Mouse (Mus musculus): ENCODE measurements around the gene Slc30a5. TPM values are rescaled to one million over a fixed set of nuclear protein-coding genes. Genes with fewer than 3 reads are reported as not detected.

Gene Slc30a5
- total RNA-seq, 2 experiments from 2014 or later = 37.9 to 40.5 TPM

- DNase-seq (ENCODE audit: extremely low spot score in 1 of 2, low spot score in 1 of 2) = peak; percentile 52 to 68
Measured at GRCm38 (mm10) chr13:100775252-100776055, 57.8 kb downstream of the Slc30a5 start, which contains the start of gene Cenph. TSS of gene Cenph (minus strand) at chr13:100775899.

GRCm38 (mm10) chr13:100774704-100775103 is 58.5 kb downstream of the Slc30a5 start:
- DNase-seq (ENCODE audit: extremely low spot score in 1 of 2, low spot score in 1 of 2) = no peak

- DNase-seq (ENCODE audit: extremely low spot score in 1 of 2, low spot score in 1 of 2) = no peak
Measured at GRCm38 (mm10) chr13:100755329-100755728, 77.9 kb downstream of the Slc30a5 start.

- no peak for DNase-seq (ENCODE audit: extremely low spot score in 1 of 2, low spot score in 1 of 2)
Measured at GRCm38 (mm10) chr13:100754186-100754585, 79.0 kb downstream of the Slc30a5 start.

- DNase-seq (ENCODE audit: extremely low spot score in 1 of 2, low spot score in 1 of 2) = no peak
Measured at GRCm38 (mm10) chr13:100753011-100753410, 80.2 kb downstream of the Slc30a5 start.

Other genes starting within 250 kb of the Slc30a5 start
- 1 to 10 TPM; 1.1 to 1.2 TPM for gene Marveld2, start 216.5 kb downstream of the Slc30a5 start, total RNA-seq (2021)
- gene Ak6, start 182.4 kb downstream of the Slc30a5 start, total RNA-seq (2021) = 10 to 100 TPM; 93.3 to 93.7 TPM
- 10 to 100 TPM; 13.2 to 14.0 TPM for gene Rad17, start 182.4 kb downstream of the Slc30a5 start, total RNA-seq (2021)
- 10 to 100 TPM; 20.8 to 23.3 TPM for gene Taf9, start 181.8 kb downstream of the Slc30a5 start, total RNA-seq (2021)
- under 1 TPM; 0.17 to 0.42 TPM for gene Ccdc125, start 163.7 kb downstream of the Slc30a5 start, total RNA-seq (2021)
- 10 to 100 TPM; 36.3 to 38.6 TPM for gene Cdk7, start 102.5 kb downstream of the Slc30a5 start, total RNA-seq (2021)
- gene Mrps36, start 88.8 kb downstream of the Slc30a5 start, total RNA-seq (2021) = 10 to 100 TPM; 55.9 to 56.0 TPM
- gene Cenph, start 57.5 kb downstream of the Slc30a5 start, total RNA-seq (2021) = 1 to 10 TPM in 1 of 2 experiments, under 1 TPM in 1; 0.42 to 1.1 TPM
- gene Ccnb1, start 46.9 kb downstream of the Slc30a5 start, total RNA-seq (2021) = 1 to 10 TPM; 1.5 TPM